Mouse (Mus musculus): ENCODE results near the gene Draxin.
"Not testable (repeated sequence)": the region's sequence is repeated elsewhere in the genome, so short reads cannot be mapped to it uniquely, and the experiment has no call there.

The Draxin gene

DNA sequence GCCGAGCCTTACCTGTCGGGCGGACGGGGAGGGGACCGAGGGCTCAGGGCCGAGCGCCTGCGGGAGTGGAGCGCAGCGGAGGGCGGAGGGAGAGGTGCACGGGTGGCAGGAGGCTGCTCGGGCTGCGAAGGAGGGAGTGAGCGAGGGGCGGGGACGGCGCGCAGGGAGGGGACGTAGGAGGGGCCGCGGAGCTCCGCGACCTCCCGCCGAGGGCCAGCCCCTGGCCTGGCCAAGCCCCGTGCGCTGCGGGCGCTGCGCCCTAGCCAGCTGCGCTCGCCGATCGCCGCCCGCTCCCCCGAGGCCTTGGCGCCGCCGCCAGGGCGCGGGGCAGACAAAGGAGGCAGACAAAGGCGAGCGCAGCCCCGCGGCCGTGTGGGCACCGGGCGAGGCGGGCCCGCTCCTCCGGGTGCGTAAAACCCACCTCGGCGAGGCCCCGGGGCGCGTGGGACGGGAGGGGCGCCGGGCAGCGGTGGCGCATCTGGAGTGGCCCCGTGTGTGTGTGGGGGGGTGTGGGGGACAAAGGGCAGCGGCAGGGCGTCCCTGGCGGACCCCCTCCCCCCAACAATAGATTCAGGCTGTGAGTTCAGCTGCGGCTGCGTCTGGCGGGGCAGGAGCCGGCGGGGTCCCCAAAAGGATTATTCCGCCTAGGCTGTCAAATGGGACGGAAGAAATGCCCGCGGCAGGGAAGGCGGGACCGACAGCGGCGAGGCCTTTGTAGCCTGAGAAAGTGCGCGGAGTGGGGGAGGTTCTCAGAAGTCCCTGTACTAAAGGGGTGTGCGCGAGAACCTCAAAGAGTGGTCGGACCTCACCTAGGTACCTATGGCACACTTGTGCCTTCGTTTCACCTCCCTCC, at the start of gene Draxin:
Gene Draxin (minus strand): TSS at position 138 of the 853 bp plus-strand sequence.
- DNase-seq (ENCODE audit: low read depth, low spot score), result no peak

DNA sequence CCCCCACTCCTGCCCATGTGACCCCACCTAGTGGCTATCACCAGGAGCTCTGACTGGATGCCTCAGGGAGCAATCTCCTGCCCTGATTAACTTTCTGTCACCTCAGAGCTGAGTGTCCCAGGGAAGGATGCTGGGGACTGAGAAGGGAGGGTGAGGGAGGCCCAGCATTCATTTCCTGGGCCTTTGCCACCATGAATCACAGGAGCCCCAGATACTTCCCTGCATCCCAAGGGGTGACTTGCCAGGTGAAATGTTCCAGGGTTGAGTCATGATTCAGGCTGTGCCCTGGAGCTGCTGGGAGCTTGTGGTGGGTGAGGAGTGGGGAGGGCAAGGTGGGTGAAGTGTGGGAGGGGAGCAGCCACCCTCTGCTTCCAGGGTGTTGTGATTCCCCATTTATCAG, 47.2 kb upstream of the Draxin start:
- DNase-seq (ENCODE audit: low read depth, low spot score), result no peak

DNA sequence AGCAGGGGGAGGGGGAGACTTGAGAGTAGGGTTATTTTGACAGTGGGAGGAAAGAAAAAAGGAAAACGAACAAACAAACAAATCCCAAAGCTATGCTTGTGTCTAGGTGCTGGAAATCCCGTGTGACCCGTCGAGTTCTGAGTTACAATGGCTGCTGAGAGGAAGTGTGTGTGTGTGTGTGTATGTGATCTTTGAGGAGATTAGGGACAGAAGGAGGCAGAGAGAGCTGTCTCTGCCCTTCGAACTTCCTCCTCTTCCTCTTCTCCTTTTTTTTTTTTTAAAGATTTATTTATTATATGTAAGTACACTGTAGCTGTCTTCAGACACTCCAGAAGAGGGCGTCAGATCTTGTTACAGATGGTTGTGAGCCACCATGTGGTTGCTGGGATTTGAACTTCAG, 46.1 kb upstream of the Draxin start:
- DNase-seq (ENCODE audit: low read depth, low spot score), result not testable (repeated sequence)

DNA sequence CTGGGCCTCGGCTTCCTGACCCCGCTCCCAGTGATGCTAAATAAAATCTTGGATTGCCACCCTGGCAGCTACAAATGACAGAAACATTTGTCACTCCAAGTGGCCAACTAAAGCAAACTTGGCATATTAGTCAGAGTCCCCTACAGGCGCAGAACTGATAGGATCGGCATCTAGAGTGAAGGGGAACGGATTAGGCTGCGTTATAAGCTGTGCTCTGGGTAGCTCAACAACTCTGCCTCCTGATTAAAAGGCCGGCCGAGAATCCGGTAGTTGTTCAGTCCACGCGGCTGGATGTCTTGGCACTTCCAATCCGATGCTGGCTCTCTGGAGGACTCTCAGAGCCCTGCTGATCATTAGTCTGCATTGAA, 44.0 kb upstream of the Draxin start:
- no peak for DNase-seq (ENCODE audit: low read depth, low spot score)

DNA sequence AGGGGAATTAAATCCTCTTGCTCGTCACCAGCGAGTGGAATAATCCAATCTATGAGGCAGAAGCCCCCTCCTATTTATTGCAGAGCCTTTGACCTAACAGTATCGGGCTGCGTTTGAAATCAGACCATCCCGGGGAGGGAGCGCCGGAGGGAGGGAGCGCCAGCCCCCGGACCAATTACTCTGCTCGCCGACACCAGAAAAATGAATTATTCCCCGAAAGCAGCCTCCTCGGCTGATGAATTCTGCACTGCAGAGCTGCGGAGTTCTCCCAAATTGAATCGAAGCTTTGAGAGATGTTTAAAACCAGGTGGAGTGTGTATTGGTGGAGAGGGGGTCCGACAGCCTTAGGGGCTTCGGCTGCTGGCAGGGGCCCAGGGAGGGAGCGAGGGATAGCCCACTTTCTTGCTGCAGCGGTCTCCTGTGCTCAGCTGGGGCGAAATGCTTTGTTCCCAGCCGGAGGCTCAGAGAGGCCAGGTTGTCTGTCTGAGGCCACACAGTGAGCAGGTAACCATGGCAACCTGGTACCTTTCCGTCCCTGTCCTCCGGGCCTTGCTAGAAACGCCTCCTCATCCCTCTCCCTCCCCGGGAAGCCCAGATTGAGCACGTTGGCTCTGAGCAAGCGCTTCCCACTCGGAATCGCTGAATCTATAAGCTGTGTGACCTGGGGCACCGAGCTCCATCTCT, 43.5 kb upstream of the Draxin start:
- DNase-seq (ENCODE audit: low read depth, low spot score), result no peak

DNA sequence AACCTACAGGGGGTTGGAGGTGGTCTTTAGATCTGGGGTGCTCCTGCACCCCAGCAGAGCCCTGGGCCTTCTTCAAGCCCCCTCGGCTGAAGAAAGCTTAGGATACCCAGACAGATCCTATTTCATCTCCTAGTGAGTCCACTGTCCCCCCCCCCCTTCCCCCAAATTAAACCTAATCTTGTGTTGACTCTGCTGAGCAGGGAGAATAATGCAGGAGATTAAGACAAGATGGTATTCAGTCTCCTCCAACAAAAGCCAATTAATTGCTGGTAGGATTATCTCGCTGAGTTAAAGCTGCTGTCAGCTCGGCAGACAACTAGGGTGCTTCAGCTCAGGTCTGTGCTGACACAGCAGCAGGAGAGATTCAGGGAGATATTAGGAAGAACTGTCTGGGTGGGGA, 40.8 kb upstream of the Draxin start:
- DNase-seq (ENCODE audit: low read depth, low spot score), result peak; percentile 69

DNA sequence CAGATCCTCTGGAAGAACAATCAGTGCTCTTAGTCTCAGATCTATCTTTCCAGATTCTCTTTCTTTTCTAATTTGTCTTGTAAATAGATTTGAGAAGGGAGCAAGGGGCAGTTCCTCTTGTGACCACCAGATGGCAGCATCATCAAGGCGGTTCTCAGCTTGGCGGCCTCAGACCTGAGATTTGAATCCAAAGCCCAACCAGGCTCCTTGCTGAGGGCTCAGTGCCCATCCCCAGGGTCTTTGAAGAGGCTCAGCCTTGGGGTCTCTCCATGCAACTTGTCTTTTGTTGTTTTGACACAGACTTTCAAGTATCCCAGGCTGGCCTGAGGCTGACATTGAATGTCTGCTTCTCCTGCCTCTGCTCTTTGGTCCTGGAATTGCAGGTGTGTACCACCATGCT, 40.3 kb upstream of the Draxin start:
- DNase-seq (ENCODE audit: low read depth, low spot score), result no peak

DNA sequence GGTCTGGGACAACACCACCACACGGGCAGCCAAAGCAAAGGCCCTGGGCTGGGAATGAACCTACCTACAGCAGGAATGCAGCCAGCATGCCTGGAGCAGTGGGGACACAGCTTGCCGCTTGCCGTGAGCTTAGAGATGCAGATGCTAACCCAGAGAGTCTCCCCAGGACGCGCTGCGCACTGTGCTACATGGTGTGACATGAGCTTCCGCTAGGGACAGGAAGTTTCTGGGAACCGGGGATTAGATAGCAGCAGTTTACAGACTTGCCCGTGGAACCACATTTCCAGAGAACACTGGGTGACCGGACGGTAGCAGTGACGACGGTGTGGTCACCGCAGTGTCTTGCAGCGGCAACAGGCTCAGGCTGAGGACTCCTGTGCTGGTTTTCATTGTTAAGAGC, 39.1 kb upstream of the Draxin start:
- no peak for DNase-seq (ENCODE audit: low read depth, low spot score)

DNA sequence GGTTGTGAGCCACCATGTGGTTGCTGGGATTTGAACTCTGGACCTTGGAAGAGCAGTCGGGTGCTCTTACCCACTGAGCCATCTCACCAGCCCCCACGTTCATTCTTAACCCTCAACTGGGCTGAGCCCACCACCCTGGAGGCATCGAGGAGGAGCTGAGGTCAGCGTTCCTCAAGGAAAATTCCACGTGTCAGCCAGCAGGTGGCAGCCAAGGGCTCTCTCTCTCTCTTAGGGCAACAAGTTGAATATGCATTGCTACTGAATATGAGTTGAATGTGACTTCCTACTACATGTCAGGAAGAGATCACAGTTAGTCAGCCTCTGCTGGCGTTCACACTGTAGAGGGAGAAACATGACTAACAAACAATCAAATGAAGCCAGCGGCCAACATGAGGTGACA, 37.8 kb upstream of the Draxin start:
- DNase-seq (ENCODE audit: low read depth, low spot score), result no peak

DNA sequence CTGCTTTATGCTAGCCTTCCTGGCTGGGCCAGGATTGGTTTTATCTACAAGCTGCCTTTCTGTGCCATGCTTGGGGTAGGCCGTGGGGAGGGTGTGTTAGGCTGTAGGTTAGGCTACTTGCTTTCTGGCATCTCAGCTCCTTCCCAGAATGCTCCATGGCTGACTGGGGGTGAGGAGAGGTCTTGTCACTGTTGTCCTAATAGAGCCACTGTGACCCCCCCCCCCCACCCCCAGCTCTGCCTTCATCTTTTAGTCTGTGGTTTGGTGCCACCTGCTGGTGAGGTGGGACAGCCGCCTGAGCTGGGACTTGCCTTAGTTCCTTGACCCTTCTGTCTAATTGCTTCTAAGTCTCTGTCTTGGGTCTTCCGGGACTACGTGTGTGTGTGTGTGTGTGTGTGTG, 36.5 kb upstream of the Draxin start:
- DNase-seq (ENCODE audit: low read depth, low spot score), result no peak

DNA sequence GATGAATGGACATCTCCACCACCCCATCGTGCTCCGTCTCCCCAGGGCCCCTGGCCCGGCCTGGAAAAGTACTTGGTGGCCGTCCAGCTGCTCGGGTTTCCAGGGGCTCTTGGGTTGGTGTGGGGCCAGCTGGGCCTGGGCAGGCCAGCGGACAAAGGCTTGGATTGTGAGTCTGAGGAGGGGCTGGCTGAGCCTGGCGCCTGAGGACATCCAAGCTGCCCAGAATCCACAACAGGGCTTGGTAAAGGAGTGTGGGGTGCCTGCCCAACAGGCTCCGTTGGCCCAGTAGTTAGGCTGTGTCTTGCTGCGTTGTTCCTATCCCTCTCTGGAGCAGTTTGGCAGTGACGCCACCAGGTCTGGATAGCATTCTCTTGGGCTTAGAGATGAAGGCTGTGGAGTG, 35.9 kb upstream of the Draxin start:
- DNase-seq (ENCODE audit: low read depth, low spot score), result no peak

DNA sequence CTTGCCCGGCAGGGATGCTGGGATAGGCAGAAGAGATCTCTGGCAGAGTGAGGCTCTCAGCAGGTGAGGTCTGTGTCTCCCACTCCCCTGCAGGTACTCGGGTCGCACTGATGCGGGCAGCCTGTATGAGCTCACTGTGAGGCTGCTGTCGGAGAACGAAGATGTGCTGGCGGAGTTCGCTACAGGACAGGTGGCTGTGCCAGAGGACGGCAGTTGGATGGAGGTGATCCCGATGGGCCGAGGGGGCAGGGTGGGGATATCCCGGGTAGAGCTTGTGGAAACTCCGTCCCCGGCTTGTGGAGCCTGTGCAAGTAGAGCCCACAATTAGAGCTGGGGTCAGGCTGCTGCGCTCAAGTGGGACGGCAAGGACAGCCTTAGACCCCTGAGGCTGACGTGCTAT, 35.1 kb upstream of the Draxin start:
- DNase-seq (ENCODE audit: low read depth, low spot score), result no peak

DNA sequence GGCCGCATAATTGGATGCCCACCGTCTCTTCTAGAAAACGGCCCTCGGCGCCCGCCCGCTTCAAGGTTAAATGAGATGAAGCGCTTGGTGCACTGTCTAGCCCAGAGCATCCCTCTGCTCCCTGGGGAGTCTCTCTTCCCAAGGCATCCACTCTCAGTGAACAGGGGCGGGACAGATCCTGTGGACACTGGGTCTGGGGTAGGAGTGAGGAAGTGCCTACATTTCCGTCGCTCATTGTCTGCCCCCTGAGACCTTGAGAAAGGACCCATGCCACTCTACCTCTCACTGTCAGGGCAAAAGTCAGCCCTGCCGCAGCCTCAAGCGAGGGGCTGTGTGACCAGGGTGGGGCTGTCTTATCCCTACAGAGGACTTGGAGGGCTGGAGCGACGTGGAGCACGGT, 34.0 kb upstream of the Draxin start:
- DNase-seq (ENCODE audit: low read depth, low spot score), result no peak

DNA sequence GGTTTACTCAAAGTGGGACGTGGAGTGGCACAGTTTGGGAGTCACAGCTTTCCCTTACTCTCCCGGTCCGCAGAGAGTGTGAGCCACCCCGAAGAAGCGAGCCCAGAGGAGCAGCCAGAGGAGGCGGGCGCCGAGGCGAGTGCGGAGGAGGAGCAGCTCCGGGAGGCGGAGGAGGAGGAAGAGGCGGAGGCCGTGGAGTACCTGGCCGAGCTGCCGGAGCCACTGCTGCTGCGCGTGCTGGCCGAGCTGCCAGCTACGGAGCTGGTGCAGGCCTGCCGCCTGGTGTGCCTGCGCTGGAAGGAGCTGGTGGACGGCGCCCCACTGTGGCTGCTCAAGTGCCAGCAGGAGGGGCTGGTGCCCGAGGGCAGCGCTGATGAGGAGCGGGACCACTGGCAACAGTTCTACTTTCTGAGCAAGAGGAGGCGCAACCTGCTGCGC, 33.5 kb upstream of the Draxin start:
- no peak for DNase-seq (ENCODE audit: low read depth, low spot score)

DNA sequence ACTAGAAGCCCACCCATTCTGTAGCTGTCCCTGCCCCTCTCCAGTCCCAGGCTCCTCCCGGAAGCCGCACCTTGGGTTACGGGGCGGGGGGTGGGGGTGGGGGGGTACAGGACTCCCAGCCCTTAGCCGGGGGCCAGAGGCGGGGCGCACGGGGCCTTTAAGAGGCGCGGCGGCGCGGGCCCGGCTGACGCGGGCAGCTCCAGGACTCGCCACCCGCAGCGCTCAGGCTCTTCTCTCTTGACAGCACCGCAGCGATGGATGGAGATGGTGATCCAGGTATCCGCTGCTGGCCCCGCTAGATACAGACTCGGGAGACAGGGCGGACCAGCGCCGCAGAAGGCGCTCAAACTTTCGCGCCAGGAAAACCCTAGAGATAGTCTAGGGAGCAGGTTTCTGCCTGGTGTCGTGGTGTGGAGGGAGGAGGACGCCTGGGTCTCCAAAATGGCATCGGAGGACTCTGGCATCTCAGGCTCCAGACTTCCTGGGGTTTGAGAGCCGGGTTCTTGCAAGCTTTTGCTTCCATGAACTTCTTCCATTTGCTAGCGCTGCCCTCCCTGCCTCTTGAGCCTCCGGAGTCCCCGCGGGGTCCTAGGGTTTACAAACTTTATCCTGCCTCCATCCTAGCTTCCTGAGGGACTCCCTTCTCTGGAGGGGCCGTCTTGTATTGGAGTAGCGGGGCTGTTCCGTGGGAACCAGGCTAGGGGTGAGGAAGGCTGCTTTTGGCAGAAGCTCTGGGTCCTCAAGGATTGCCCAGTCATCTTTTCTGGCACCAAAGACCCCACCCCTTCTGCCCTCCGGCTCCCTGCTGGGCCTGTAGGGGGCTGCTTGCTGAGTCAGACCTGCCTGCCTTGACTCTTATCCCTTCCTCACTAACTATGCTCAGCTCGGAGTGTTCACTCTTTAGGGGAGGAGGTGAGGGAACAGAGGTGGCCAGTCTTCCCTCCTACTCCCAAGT, 30.2 kb upstream of the Draxin start, which contains the start of the genes Fbxo44 and Fbxo2:
Gene Fbxo44 (minus strand): TSS at position 47 of the 955 bp plus-strand sequence.
Gene Fbxo2 (plus strand): TSS at position 186 of the 955 bp plus-strand sequence.
- DNase-seq (ENCODE audit: low read depth, low spot score), result no peak

DNA sequence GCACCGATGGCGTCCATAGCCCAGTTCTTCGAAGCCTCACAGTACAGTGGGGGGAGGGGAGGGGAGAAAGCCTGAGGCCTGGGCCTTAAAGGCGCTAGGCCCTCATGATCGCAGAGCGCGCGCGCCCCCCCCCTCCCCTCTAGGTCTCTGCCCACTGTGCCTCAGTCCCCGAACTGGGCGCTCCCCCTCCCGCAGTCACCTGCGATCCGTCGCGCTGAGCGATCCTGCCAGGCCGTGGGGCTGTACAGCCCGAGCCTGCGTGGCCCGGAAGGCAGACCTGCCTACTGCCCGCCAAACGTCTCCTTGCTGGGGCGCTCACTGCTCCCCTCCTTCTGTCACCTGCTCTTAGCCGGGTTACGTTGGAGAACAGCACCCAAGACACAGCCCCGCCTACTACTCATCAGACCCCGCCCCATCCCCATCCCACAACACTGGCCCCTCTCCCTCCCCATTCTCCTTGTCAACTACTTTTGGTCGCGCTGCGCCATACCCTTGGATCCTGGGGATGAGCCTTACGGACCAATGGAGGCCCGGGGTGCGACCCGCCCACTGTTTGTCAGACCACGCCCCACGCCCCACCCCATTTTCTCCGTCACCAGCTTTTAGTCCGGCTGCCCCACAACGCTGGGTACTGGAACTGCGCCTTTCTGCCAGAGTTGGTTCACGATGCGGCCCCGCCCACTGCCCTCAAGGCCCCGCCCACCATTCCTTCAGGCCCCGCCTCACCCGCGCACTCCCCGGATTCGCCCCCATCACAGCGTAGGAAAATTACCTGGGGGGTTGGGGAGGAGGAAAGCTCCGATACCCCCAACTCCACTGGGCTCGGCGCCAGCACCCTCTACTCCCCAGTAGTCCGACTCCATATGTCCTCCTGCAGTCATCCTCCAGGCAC, 29.3 kb upstream of the Draxin start:
- peak; percentile 83 for DNase-seq (ENCODE audit: low read depth, low spot score)

DNA sequence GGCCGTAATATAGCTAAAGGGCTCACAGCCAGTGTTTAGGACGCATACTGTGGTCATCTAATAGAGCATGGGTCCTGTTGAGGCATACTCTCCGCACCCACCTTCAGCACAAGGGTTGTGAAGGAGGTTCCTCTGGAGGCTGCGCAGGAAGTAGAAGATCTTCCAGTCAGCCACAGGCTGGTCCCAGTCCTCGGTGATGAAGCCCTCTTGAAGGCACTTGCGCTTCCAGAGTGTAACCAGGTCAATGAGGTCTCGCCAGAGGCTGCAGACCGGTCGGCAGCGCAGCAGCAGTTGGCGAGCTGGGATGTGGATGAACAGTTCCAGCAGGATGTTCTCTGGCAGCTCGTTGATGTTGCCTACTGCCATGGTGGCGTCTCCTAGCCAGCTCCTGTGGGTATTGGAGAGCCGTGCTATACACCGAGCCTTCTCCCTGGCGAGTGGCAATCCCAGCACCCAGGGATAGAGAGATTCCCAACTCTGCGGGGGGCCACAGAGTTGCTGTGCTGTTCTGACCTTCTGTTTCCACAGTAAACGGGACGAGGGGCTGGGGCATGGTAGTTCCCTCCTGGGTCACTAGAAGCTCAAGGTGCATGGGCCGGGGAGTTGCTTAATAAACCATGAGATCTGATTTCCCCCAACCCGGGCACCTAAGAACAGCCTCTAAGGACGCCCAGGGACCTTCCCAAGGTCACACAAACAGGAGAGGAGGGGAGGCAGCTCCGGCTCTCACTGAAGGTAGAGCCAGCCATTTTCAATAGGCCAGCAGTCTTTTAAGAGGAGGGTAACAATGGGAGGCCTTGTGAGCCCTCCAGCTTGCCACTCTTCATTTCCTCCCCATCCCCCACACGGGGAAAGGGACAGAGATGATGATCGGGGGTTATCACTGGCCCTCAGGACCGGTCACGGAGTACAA, 28.2 kb upstream of the Draxin start:
- no peak for DNase-seq (ENCODE audit: low read depth, low spot score)

DNA sequence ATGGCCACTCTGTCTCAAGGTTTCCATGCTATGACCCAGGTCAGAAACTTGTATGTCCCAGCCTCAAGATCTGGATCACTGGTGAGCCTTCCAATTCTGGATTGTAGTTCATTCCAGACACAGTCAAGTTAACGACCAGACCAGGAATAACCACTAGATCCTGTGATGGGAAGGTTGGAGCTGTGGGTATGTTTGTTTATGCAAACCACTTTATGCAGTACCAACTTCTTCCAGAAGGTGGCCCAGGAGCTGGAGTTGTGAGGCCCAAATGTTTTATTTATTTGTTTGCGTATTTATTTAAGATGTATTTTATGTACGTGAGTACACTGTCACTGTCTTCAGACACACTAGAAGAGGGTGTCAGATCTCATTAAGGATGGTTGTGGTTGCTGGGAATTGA, 24.5 kb upstream of the Draxin start:
- DNase-seq (ENCODE audit: low read depth, low spot score), result no peak

DNA sequence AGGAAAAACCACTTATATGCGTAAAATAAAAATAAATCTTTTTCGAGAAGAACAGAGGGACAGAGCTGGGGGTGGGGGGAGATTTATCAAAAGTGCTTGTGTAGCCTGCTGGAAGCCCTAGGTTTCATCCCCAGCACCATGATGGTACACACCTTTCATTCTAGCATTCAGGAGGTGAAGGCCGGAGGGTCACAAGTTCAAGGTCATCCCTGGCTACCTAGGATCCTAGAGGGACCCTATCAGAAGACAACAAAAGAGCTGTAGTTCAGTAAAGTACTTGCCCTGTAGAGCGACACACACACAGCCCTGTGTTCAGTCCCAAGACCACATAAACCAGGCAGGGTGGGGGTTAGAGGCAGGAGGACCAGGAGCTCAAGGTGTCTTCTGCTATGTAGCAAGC, 23.5 kb upstream of the Draxin start:
- DNase-seq (ENCODE audit: low read depth, low spot score), result no peak

DNA sequence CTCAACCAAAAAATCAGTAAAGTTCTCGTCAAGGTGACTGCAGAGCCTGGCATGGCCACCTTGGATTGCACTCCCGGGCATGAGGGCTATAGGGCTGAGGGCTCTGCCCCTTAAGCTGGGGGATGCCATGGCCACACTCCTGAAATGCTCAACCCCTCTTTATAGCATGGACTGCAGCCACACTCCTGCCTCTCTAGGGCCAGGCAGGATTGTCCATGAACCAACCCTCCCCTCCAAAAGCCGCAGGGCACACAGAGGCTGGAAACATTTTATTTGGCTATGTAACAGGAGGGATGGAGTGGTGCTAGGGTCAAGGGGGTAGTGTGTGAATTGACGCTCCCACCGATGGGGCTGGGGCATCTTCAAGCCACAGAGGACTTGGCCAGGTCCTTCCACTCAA, 22.0 kb upstream of the Draxin start:
- no peak for DNase-seq (ENCODE audit: low read depth, low spot score)

Measured in retina, adult 2 months (tissue).